Mouse (Mus musculus): ENCODE results near the gene Lrba. TPM values are rescaled to one million over a fixed set of nuclear protein-coding genes. Genes with fewer than 3 reads are reported as not detected.

Lrba gene
- polyA plus RNA-seq (2021; fragmentation: Nextera tagmentation), result 1.6 and 2.0 TPM in 2 replicates
- long read RNA-seq, experiment 1, partial matches to known transcripts, result 3 of 16 reads
- long read RNA-seq, experiment 1, other reads (novel, unspliced or antisense), result 13 of 16 reads
- long read RNA-seq, experiment 2, partial matches to known transcripts, result 0 of 7 reads
- long read RNA-seq, experiment 2, other reads (novel, unspliced or antisense), result 7 of 7 reads

GRCm38 (mm10) chr3:86224564-86225421 is at the start of gene Lrba:
TSS of gene Lrba (plus strand) at chr3:86224680.

GRCm38 (mm10) chr3:86548091-86549015 is 323.9 kb downstream of the Lrba start, which contains the start of gene Mab21l2:
TSS of gene Mab21l2 (minus strand) at chr3:86548629.

Other genes starting within 250 kb of the Lrba start
- not detected in 2 replicates for gene Prss48, start 222.2 kb upstream of the Lrba start, polyA plus RNA-seq (2021; fragmentation: Nextera tagmentation)
- 1,563 and 1,626 TPM in 2 replicates for gene Rps3a1, start 82.0 kb upstream of the Lrba start, polyA plus RNA-seq (2021; fragmentation: Nextera tagmentation)